Mouse (Mus musculus) left cerebral cortex, postnatal 10 days (tissue): ENCODE results near the gene Atp8a1. TPM values are rescaled to one million over a fixed set of nuclear protein-coding genes. Genes with fewer than 3 reads are reported as not detected.
A peak's percentile ranks its signal among the peaks of the same experiment; 100 is the strongest.

ENCODE experiments used
- DNase-seq, 2 experiments: peaks; one replicate each; pipeline ENCODE4 v3.0.0; 2021 to 2022; ENCODE audit warnings: low spot score in 2 of 2, mixed read lengths in 1 of 2; ENCODE audit errors: extremely low spot score in 1 of 2
- intact Hi-C: fragments of 180-260 bp; cut with DNase I; formaldehyde crosslinking; loops from one replicate; pipeline ENCODE4 v1.15.1; 2025
- total RNA-seq, 2 experiments: library from RNA; stranded (reverse); gene quantifications; 2 replicates each; pipeline ENCODE4 v1.2.3; 2021

Atp8a1 gene
- total RNA-seq, result 100 to 1,000 TPM; 145 to 152 TPM

DNA sequence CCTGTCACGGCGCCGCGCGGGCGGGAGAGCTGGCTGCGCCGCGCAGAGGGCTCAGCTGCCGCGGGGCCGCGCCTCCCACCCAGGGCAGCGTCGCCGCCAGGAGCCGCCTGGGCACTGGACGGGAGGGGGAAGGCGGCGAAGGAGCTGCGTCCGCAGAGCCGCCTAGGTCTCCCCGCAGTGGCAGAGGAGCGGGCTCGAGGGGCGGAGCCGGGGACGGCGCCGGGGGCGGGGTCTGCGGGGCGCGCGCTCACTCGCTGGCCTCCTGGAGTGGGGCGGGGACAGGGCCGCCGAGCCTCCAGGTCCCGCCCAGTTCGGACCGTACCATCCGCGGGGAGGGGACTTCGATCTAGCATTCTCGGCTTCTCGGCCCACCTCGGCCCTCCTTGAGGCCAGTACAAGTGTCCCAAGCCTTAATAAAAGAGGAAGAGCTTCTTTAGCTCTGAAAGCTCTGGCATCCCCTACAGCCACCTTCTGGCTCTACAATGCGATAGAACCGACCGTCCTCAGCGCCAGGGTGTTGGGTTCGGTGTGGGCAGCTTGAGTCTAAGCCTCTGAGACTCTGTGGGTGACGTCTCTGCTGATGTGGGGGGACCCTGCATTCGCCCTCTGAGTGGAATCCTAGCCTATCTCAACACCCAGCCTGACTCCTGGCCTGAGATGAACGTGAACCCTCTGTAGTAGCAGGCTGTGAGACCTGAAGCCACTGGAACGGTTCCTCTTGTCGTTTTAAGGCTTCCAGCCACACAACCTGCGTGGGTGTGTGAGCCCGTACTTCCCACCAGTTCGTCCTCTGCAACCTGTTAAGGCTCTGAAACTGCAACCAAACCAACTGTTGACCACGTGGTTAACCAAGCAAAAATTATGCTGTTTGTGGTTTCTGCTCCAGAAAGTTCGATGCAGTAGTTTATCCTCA lies at the start of gene Atp8a1:
TSS of gene Atp8a1 (minus strand) at position 182 of the 913 bp plus-strand sequence.
- intact Hi-C loops, result loop anchor here (5.0 to 10.0 kb wide), 5 partner anchors 45 to 267 kb away; no protein-coding TSS in a partner anchor
- DNase-seq, result peak; percentile 96 to 99

- intact Hi-C loops, result no loop called here
- no peak for DNase-seq
Observed at GRCm38 (mm10) chr5:67884422-67885210, 37.4 kb upstream of the Atp8a1 start.

DNA sequence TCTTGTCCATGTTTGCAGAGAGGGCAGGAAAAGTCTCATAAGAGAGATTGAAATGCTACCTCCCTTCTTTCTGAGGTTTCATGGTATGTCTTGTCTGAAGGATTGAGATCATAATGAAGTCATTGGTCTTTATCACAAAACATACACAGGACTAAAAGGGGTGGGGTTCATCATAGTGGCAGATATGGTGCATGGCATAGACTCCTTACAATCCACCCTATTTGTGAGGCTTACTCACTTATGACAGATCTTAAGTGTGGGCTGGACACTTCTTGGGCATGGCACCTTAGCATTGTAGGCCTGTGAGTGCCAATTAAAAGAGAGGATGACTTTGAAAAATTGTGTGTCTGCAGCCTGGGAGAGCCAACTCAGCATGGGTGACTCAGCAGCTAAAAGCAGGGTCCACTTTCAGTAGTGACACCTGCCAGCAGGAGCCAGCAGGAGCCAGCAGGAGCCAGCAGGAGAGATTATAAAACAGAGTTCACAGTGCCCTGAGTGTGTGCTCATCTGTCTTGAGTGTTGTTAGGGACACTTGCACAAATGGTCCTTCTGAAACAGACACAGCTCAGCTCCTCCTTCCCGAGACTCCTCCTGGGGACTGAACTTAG lies 36.4 kb upstream of the Atp8a1 start:
- intact Hi-C loops, result no loop called here
- DNase-seq, result no peak

DNA sequence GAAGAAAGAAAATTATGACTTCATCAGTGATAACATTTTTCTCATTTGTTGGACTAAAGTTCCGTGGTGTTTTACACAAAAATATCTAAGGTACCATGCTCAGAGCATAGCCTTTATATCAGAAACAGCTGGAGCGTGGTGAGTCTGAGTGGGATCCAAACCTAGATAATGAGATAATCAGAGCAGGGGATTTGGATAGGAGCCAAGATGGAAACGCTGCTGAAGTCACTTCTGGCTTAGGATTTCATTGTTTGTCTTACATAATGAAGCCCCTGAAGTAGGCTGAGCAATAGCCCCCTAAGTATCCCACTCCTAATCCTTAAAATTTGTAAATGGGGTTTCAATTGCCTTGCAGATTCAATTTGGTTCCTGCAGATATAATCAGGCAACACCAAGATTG lies 24.2 kb upstream of the Atp8a1 start:
- DNase-seq, result no peak
- intact Hi-C loops, result no loop called here

- intact Hi-C loops, result loop anchor here (2.0 kb wide), 1 partner anchor 53 kb away; no protein-coding TSS in a partner anchor
- no peak for DNase-seq
Observed at GRCm38 (mm10) chr5:67866221-67866620, 19.0 kb upstream of the Atp8a1 start.

DNA sequence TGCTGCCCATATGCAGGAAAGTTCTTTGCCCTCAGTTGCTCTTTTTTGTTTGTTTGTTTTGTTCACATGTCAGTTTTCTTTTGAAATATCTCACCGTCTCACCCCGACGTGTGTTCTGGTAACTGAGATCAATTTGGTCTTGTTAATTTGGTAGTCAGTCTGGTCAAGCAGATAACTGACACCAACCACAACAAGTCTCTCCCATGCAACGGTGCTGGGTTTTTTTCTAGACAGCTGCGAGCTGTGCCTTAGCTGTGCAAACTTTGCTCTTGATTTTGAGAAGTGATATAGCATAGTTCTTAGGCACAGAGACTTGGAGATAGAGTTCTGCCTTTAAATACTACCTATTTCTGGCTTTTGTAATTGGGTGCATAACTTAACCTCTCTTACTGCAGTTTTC lies 18.4 kb upstream of the Atp8a1 start:
- no peak for DNase-seq
- intact Hi-C loops, result loop anchor here (2.0 kb wide), 1 partner anchor 53 kb away; no protein-coding TSS in a partner anchor

- no peak for DNase-seq
- intact Hi-C loops, result no loop called here
Observed at GRCm38 (mm10) chr5:67864508-67865060, 17.4 kb upstream of the Atp8a1 start.

GRCm38 (mm10) chr5:67863950-67864391 lies 16.7 kb upstream of the Atp8a1 start:
- intact Hi-C loops, result no loop called here
- no peak for DNase-seq

DNA sequence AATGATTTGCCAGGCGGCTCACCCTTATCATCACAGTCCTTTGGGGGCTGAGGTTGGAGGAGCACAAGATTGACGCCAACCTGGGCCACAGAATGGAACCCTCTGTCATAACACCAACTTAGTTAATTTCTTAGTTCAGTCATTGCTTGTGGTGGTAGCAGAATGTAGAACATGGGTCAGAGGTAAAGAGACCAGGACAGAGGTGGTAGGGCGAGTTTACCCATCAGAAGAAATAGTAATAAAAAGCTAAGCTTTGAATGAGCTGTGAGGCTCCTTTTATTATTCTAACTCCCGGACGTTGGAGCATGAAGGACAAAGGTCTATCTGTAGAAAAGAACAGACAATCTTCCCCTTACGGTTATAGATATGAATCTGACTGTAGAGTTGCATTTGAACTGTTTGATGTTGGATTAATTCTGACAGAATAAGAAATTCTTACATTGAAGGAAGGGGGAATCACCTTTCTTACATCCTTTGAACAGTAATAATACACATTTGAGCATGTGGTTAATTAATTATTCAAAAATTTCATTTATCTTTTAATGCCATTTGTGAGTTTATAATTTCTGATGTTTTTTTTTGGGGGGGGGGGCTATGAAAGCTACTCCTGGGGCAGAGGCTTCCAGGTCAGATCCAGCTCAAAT lies 7.9 kb upstream of the Atp8a1 start:
- no peak for DNase-seq
- intact Hi-C loops, result no loop called here

GRCm38 (mm10) chr5:67852860-67853259 lies 5.6 kb upstream of the Atp8a1 start:
- DNase-seq, result no peak
- intact Hi-C loops, result no loop called here

- intact Hi-C loops, result loop anchor here (5.0 to 10.0 kb wide), 5 partner anchors 47 to 265 kb away; no protein-coding TSS in a partner anchor
- no peak for DNase-seq
Observed at GRCm38 (mm10) chr5:67849411-67849810, 2.2 kb upstream of the Atp8a1 start.

- DNase-seq, result no peak
- intact Hi-C loops, result loop anchor here (5.0 to 10.0 kb wide), 5 partner anchors 46 to 266 kb away; no protein-coding TSS in a partner anchor
Observed at GRCm38 (mm10) chr5:67848511-67849014, 1.3 kb upstream of the Atp8a1 start.

GRCm38 (mm10) chr5:67846361-67847224 lies 641 bp downstream of the Atp8a1 start:
- DNase-seq, result peak; percentile 44 to 61
- intact Hi-C loops, result loop anchor here (5.0 to 10.0 kb wide), 5 partner anchors 44 to 268 kb away; no protein-coding TSS in a partner anchor

DNA sequence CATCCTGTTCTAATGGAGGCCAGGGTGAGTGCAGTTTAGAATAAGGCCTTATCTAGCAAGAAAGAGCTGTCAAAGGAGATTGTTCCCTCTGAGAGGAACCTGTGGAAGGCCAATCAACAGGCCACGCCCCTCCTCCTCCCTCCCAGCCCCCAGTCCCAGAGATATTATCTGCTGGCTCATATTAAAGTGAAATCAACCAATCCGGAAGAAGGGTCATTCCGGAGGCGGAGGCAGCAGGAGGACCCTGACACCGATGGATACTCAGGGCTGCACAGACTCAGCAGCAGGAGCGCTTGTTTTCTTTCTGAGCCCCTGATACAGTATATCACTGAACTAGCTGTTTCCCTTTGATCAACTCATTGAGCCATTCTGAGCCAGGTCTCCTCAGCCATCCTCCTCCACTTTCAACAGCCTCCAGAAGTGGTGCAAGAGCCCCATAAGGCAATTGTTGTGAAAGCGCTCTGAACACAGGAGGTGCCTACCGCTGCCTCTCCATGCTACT lies 2.0 kb downstream of the Atp8a1 start:
- no peak for DNase-seq
- intact Hi-C loops, result loop anchor here (5.0 to 10.0 kb wide), 5 partner anchors 43 to 270 kb away; no protein-coding TSS in a partner anchor

- intact Hi-C loops, result loop anchor here (10.0 kb wide), 1 partner anchor 271 kb away; no protein-coding TSS in a partner anchor
- no peak for DNase-seq
Observed at GRCm38 (mm10) chr5:67844070-67844469, 3.2 kb downstream of the Atp8a1 start.

DNA sequence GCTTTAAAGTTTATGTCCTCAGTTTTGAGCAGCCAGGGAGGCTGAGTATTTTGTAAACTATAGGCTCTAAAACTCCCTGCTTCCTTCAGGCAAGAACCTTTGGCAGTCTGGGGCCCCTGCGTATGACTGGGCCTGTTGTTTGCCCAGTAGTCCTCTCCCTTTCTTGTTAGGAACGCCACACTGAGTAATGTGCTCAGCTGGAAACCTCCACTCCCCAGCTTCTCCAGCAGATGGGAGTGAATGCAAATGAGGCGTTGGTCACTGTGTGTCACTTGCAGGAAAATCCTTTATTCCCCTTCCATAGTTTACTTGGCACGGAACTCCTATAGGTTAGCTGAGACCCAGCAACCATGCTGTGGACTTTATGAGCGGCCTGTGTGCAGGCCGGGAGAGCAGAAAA lies 4.9 kb downstream of the Atp8a1 start:
- intact Hi-C loops, result loop anchor here (10.0 kb wide), 1 partner anchor 272 kb away; no protein-coding TSS in a partner anchor

DNA sequence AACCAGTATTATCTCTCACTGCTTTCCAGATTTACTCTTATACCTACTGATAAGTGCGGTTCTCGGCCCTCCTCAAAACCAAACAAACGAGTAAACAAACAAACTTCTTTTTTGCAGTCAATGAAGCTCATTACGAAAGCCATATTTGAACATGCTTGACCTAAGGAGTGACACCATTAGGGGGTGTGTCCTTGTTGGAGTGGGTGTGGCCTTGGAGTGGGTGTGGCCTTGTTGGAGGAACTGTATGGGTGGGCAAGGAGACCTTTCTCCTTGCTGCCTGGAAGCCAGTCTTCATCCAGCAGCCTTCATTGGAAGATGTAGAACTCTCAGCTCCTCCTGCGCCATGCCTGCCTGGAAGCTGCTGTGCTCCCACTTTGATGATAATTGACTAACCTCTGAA lies 13.4 kb downstream of the Atp8a1 start:
- DNase-seq, result no peak
- intact Hi-C loops, result no loop called here

More for the DNA sequence above, 4.9 kb downstream of the Atp8a1 start:
- no peak for DNase-seq
